Mouse (Mus musculus) left cerebral cortex, postnatal 25 days (tissue): Measurements from ENCODE around the gene Olfr730. TPM values are rescaled to one million over a fixed set of nuclear protein-coding genes. Genes with fewer than 3 reads are reported as not detected.

Experiments used
- DNase-seq, 2 experiments: peaks; one replicate each; pipeline ENCODE4 v3.0.0; 2022; ENCODE audit warnings: low spot score in 2 of 2, mixed read lengths in 1 of 2
- intact Hi-C: fragments of 180-260 bp; cut with DNase I; formaldehyde crosslinking; loops from one replicate; pipeline ENCODE4 v1.15.1; 2025
- total RNA-seq, 2 experiments: library from RNA; stranded (reverse); gene quantifications; 2 replicates each; pipeline ENCODE4 v1.2.3; 2021

Gene Olfr730
- not detected for total RNA-seq

GRCm38 (mm10) chr14:50188098-50188497 is at the start of gene Olfr730:
TSS of gene Olfr730 (minus strand) at chr14:50188198.
- intact Hi-C loops: no loop called here
- no peak for DNase-seq

DNA sequence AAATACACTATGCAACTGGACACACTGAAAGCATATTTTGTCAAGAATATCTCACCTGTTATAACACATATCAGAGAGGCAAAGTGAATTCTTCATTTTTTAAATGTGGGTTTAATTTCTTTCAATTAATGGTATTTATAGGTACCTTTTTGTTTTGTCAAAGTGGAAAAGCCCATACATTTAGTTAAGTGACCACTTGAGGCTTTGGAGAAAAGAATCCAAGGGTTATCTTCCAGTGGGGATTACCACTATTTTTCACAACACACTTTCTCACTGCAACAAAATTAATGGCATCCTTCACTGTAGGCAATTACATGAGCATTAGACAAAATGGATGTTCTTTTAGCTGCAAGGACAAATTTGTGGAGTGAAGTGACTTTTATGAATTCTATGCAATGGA is 35.2 kb downstream of the Olfr730 start, which contains the start of gene Olfr729:
Gene Olfr729, minus strand, starts transcription at position 101 of the 400 bp plus-strand sequence.
- no peak for DNase-seq
- intact Hi-C loops: no loop called here

- DNase-seq: no peak
- intact Hi-C loops: no loop called here
Measured at GRCm38 (mm10) chr14:50142580-50142979, 45.4 kb downstream of the Olfr730 start, which contains the start of gene Olfr728. TSS of gene Olfr728 (minus strand) at chr14:50142680.

Other genes starting within 250 kb of the Olfr730 start
- gene Olfr724, start 224.9 kb downstream of the Olfr730 start, total RNA-seq: not detected
- not detected for gene Olfr725, start 147.8 kb downstream of the Olfr730 start, total RNA-seq
- not detected for gene Olfr726, start 97.2 kb downstream of the Olfr730 start, total RNA-seq
- gene Olfr727, start 65.0 kb downstream of the Olfr730 start, total RNA-seq: not detected
- not detected for gene Olfr728, start 45.5 kb downstream of the Olfr730 start, total RNA-seq
- not detected for gene Olfr729, start 35.3 kb downstream of the Olfr730 start, total RNA-seq
- gene Olfr731, start 53.7 kb upstream of the Olfr730 start, total RNA-seq: not detected
- not detected for gene Olfr732, start 96.0 kb upstream of the Olfr730 start, total RNA-seq
- not detected for gene Olfr733, start 113.3 kb upstream of the Olfr730 start, total RNA-seq
- gene Olfr734, start 138.6 kb upstream of the Olfr730 start, total RNA-seq: not detected
- gene Olfr735, start 160.7 kb upstream of the Olfr730 start, total RNA-seq: not detected
- gene Tlr11, start 169.7 kb upstream of the Olfr730 start, total RNA-seq: not detected
- not detected for gene Olfr736, start 193.0 kb upstream of the Olfr730 start, total RNA-seq
- not detected for gene Olfr738, start 219.4 kb upstream of the Olfr730 start, total RNA-seq
- not detected for gene Olfr739, start 230.4 kb upstream of the Olfr730 start, total RNA-seq